Mouse (Mus musculus) embryo, embryonic 10 days (tissue): ENCODE data around the gene Rfx4.

ENCODE experiments used
- DNase-seq: peaks from one replicate; pipeline ENCODE4 v3.0.0-alpha.2; 2015; ENCODE audit warnings: low spot score

Rfx4 gene

DNA sequence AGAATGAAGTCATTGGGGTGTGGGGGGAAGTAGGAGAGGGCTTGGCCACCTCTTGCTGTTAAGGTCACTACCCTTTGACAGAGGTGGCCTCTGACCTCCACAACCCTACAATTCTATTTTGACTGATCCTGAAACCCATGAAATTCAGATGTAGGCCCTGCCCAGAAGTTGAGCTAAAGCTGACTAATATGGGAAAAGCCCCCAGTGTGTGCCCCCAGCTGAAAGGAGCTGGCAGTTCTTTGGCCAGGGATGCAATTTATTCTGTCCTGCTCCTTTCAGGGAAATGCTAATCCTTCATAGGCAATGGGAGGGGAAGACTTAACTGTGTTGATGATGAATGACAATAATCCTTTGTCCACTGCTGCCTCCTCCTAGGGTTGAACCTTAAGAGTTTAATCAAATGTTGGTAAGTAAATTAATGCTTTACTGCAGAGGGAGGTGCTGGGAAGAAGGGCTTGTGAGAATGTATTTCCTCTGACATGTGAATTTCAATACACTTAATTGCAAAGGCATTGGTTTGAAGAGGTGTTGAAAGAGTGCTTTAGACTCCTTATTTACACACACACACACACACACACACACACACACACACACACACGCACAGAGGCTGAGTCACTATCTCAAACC is 155.0 kb downstream of the Rfx4 start:
- DNase-seq = peak; percentile 78

DNA sequence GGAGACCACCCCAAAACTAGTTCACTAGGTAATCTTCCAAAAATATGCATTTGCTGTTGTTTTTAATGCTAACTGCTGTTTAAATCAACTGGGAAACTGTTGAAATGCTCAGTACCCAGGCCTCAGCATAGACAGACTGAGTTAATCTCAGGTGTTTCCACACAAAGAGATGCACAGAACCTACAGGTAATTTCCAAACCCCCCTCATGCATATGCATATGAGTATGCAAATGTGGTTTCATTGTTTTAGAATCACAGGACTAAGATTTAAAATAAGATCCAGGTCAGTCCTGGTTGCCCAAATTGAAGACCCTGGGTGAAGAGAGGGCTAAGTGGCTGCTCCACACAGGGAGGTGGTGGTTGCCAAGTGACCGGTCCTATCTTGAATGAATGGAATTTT is 157.3 kb downstream of the Rfx4 start:
- no peak for DNase-seq

DNA sequence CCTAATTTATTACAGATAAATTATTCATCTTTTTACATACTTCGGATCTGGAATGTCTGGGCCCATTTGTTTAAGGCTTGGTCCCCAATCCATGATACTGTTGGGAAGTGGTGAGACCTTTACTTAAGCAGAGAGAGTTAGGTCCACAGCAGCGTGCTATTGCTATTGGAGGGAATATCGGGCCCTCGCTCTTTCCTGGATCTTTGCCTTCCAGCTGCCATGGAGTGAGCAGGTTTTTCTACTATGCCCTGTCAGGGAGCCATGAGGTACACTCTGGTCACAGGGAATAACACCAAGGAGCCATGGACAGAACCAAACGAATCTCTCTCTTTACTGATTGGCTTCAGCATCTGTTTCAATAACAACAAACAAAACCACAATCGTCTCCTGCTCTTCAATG is 159.6 kb downstream of the Rfx4 start:
- DNase-seq = no peak

DNA sequence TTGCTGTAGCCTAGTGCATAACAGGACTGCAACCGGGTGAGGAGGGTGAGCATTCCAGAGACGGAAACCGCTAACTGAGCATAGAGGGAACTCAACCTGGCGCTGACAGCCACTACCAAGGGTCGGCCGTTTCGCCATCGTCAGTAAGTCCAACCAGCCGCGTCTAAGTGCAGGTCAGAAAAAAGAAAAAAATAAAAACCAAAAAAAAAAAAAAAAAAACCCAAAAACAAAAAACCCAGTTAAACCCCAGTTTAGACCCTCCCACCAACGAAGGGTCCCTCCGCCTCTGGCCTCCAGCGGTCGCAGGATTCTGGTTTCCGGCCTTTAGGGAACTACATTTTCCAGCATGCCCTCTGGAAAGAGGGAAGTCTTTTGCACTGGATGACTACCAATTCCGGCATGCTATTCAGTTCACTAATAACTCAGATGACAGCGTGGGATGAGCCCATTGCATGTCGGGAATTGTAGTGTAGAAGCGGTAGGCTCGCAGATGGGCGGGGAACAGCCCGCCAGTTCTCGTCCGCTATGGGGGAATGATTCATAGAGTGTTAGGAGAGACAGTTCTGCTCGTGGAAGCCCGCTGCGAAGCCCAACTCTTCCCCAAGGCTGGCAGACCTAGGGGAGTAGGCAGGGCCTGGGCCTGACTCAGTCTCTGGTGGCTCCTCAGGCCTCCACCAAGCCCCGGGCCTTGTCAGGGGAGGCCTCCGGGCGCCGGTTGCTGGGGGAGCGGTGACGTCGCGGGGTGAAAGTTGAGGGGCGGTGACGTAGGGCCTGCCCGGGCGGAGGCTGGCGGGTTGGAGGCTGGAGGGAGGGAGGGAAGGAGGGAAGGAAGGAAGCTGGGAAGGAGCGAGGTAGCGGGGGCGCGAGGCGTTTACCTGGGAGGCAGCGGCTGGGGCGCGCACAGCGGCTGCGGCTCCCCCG is 161.2 kb downstream of the Rfx4 start, which contains the start of gene Ric8b:
TSS of gene Ric8b (plus strand) at position 807 of the 921 bp plus-strand sequence.
- DNase-seq = peak; percentile 99

DNA sequence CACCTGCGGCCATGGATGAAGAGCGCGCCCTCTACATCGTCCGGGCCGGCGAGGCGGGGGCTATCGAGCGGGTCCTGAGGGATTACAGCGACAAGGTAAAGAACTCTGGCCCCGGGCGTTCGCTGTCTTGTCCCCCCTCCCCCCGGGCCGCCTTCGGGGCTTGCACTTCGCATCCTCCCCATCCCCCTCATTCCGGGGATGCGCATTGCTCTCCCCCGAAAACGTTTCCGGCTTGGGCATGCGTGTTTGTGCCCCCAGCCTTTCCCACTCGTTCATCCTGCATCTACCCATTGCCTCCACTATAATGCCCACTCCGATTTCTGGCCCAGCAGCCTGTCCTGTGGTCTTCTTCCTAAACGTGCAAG is 161.9 kb downstream of the Rfx4 start:
- DNase-seq = peak; percentile 35

DNA sequence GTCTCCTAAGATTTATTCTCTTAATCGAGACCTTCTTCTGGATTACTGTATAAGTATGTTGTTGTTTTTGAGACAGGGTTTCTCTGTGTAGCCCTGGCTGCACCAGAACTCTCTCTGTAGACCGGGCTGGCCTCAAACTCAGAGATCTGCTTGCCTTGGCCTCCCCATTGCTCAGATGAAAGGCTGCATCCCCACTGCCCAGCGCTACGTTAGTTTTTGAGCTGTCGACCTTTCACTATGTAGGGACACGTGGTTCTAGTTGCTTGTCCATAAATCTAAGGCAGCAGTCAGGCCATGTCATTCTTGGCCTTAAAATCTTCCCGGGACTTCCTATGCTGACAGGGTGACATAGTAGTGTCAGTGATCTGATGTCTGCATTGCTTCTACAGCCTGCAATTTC is 170.5 kb downstream of the Rfx4 start:
- no peak for DNase-seq

DNA sequence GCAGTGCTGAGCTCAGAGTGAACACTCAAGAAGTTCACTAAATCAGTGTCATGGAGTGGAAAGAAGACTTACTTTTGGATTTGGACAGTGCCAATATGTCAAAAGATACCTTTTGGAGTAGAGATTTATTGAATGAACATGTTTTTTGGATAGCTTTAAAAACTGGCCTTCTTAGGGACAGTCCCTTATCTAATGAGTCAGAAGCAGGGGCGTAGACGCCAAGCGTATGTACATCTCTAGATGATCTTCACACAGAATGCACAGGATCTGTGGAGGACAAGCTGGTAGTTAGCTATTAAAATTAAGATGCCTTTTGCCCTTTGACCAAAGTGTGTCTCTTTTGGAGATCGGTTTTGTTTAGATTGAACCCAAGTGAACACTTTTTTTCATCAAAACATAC is 171.0 kb downstream of the Rfx4 start:
- DNase-seq = no peak

DNA sequence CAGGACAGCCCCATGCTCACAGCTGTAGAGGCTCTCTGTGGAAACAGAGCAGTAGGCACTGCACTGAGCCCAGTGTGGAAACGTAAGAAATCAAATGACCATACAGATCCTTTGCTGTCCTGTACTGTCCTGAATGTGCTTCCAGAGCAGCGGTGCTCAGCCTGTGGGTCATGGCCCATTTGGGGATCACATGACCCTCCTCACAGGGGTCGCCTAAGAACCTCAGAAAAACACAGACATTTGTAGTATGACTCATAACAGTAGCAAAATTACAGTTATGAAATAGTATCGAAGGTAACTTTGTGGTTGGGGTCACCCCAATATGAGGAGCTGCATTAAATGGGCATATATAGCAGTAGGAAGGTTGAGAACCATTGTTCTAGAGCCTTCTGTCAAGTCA is 172.6 kb downstream of the Rfx4 start:
- DNase-seq = no peak

DNA sequence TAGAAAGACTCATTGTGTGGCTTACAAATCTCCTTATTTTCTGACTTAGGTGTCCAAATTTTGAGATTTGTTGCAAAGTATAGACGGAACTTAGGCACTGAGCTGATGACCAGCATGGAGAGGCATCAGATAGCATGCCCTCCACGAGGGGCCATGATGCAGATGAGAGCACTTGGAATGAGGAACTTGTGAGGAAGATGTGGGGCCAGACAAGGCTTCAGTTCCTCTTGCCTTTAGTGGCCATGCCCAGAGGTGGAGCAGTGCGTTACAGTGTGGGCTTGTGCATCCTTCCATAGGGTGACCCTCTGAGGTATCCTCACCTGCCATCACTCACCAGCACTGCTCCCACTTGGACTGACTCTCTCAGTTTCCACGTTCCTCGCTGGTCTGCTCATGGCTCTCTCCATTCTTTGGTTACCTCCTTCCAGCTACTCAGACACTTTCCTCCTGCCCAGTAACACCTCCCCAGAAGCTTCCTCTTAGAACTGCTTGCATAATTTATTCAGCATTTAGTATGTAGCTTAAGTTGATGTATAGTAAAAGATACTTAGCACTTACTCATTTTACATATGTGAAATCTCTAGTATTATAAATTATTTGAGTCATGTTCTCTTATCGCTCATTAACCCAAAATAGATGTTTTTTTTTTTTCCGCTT is 179.8 kb downstream of the Rfx4 start:
- no peak for DNase-seq

DNA sequence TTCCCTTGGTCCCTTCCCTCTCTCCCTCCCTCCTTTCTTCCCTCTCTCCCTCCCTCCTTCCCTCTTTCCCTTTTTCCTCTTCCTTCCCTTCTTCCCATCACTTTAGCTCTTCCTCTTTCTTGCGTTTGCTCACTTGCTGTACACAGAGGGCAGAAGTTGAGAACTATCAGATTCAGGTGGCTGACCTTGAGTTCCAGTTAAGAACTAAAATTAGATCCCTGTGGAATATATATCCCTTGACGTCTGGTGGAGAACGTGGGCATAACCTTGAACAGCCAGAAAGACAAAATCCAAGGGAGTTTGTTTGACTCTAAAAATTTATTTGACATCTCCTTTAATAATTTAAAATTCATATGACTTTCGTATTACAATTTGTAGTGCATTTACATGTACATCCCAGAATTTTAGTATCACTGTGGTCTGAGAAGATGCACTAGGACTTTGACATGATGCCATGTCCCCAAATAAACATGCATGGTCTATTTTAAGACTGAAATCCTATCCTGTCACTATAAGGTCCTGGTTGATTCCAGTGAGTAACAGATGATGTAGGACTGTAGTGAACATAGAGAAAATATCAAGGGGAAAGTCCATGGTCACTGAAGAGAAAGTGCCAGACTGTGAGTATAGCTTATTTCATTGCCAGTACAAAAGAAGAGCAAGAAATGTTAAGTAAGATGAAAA is 181.1 kb downstream of the Rfx4 start:
- no peak for DNase-seq

DNA sequence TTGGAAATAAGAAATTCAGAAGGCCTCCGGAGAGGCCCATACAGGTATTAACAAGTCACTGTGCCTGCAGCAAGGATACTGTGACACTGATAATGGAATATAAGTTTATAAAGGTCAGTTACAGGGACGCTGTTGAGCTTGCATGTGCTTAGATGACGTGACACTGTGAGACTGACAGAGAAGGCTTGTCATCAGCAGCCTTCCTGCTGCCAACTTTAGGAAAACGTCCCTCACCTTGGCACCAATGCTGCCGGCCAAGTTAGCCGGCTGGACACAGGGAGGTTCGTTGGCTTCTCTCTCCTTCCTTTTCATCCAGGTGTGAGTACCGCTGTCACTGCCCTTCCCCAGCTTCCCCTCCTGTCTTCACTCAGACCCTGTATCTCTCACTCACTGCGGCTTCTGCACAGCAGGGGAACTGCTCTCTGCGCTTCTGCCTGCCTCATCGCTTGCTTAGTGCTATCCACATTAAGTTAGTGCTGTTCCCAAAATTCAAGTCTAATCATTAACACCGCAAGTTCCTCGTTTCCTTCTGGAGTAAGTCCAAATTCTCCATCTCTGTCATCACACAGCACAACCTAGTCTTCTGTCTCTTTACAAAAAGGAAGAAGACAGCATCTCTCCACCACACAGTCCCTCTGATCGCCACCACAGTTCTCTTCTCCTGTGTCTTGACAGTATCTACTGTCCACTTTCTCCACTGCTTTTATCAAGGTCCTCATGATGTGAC is 182.4 kb downstream of the Rfx4 start:
- DNase-seq = no peak

DNA sequence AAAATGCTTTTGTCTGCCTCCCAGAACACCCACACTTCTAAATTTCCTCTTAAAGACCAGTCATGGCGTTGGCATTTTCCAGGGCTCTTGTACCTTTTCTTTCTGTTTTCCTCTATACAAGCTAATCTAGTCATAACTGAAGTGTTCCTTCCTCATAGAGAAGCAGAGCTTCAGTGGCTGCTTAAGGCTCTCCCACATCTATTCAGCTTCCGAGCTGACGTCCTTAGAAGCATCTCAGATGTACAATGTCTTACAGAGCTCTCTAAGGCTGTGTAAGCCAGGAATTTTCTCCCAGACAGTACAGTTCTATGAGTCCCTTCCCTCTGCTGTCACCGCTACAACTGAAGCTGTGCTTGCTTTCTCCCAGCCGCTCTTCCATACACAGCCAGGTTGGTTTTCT is 183.0 kb downstream of the Rfx4 start:
- DNase-seq = no peak

DNA sequence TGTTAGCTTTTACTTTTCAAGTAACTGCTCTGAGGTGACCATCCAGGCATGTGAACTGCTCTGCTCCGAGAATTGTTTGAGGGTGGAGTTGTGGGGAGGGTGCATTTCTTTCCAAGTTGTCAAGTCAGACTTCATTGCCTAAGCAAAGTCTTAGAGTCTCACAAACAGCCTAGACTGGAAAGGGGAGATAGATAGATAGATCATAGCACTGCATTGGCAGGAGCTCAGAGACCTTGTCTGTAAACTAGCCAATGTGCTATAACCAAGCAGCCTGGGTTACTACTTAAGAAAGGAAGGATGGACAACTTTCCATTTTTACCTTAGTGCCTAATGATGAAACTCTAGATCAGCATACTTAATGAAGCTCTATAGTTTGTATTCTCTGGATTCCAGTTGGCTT is 184.5 kb downstream of the Rfx4 start:
- no peak for DNase-seq

DNA sequence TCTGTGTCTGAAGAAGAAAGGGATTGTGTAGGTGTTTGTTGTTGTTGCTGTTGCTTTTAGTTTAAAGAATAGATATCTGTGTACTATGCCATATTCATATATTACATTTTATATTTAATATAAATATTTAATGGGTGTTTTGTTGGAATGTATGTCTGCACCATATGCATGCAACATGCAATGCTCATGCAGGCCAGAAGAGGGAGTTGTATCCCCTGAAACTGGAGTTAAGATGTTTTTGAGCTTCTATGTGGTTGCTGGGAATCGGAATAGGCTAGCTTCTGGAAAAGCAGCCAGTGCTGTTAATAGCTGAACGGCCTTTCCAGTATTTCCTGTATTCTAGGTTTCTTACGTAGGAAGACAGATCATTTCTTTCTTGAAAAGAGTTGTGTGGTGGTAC is 189.8 kb downstream of the Rfx4 start:
- no peak for DNase-seq

DNA sequence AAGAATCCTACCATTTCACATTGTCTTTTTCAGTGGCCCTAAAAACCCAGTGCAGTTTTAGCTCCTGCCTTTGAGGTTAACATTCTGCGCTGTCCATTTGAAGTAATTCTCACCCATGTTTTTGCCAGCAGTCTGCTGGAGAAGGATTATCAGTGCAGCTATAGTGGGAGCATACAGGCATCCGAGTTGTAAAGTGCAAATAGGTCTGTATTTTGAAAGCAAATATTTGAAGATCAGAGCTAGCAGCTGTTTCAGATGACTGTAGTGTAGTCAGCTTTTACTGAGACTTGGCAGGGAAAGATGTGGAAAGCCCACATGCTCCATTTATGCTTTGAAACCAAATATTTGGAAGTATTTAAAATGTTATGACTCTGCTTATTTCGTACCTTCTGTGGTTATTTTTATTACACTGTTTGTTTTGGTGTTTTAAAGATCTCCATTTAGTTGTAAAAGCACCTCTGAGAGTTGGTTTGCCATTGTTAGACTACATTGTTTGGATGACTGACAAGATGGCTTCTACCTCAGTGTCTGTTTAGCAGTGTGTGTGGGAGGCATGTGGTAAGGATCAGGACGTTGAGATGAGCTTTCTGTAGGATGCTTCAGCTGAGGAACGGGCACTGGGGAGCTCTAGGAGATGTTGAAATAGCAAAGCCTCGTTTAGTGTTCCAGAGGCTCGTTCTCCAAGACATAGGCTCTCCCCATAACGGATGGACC is 193.3 kb downstream of the Rfx4 start:
- no peak for DNase-seq

DNA sequence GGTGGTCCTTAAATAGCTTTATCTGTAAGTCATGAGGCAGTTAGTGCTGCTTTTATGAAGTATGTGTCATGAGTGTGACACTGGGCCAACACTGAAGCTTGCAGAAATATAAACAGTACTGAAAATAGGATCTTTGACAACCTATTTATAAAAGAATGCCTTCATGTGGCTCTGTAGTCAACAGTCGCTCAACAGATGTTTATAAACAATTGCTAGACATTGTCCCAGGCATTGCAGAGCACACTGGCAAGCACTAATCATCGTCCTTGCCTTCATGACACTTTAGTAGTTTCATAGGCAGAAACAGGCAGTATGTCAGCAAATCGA is 193.8 kb downstream of the Rfx4 start:
- no peak for DNase-seq

DNA sequence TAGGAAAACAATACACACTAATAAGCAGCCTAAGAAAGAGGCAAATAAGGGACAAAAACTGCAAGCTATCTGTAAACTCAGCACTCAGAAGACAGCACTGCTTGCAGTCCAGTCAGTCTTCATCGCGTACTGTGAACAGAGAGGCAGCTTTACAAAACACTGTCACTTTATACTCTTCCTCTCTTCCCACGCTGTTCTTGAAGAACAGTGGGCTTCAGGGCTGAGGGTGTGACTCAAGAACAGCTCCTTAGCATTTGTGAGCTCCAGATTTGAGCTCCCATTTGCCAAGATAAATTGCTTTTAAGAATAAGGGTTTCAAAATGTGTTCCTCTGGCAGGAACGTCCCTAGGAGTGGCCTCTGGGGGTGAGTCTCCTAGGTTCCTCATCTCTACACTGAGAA is 194.5 kb downstream of the Rfx4 start:
- DNase-seq = no peak

DNA sequence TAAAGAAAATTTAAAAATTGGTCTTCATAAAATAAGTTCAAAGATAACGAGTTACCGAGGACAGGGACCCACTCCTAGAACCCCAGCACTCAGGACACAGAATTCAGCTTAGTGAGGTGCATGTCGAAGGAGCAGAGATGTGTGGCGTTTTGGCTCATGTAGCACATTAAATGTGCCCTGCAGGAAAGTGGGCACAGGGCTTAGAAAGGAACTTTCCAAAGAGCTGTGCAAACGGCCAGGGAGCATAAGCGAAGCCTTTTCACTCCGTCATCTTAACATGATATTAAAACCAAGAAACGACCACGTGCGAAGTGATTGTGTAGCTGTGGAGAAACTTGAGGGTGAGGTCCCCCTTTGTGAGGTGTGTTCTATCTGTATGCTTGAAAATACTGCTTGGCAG is 198.4 kb downstream of the Rfx4 start:
- no peak for DNase-seq
